Mouse (Mus musculus): Measurements from ENCODE around the gene Plrg1.

GRCm38 (mm10) chr3:83030331-83030730 lies 25.0 kb upstream of the Plrg1 start:
- TF ChIP-seq POLR2A (IDR thresholded peaks at IDR 0.05; ENCODE audit: low read depth, low read length): no peak
- TF ChIP-seq CTCF (IDR thresholded peaks at IDR 0.05; ENCODE audit: extremely low read depth, insufficient read depth, insufficient read length, insufficient replicate concordance): no peak

Measured in spleen, adult 2 months (tissue).